Mouse (Mus musculus): ENCODE results near the gene Fbxl22.

Fbxl22 gene

DNA sequence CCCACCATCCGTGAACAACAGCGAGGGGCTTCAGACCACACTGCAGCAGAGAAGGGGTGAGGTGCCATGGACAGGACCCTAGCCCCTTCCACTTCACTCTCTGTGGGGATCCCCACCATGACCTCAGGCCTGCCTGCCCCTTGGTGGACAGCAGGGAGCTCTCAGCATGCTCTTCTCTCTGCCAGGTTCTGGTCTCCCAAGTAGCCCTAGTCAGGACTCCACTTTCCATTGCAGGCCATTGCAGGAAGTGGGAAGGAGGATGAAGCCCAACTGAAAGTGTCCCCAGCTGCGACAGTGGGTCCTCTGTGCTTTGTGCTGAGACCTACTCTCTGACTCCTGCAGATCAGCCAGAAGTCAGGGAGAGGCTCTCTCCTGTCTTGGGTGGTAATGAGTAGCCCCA lies 6.7 kb downstream of the Fbxl22 start:
- DNase-seq (ENCODE audit: low spot score in 2 of 2), result no peak

DNA sequence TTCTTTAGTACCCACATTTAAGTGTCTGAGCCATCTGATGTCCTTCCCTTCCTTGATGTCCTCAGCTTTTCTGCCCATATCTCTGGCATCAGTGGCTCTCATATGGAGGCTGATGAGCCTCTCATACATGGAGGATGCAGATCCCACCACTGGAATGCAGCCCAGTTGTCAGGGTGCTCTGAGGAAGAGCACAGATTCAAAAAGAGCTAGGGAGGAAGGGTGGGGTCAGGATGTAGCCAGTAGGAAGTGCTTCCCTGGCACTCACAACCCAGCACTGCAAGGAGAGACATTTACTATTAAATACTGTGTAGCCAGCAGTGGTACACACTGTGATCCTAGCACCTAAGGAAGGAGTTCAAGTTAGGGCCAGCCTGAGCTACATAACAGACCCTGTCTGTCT lies 8.0 kb downstream of the Fbxl22 start:
- DNase-seq (ENCODE audit: low spot score in 2 of 2), result no peak

GRCm38 (mm10) chr9:66506011-66506410 lies 8.4 kb downstream of the Fbxl22 start:
- DNase-seq (ENCODE audit: low spot score in 2 of 2), result no peak

DNA sequence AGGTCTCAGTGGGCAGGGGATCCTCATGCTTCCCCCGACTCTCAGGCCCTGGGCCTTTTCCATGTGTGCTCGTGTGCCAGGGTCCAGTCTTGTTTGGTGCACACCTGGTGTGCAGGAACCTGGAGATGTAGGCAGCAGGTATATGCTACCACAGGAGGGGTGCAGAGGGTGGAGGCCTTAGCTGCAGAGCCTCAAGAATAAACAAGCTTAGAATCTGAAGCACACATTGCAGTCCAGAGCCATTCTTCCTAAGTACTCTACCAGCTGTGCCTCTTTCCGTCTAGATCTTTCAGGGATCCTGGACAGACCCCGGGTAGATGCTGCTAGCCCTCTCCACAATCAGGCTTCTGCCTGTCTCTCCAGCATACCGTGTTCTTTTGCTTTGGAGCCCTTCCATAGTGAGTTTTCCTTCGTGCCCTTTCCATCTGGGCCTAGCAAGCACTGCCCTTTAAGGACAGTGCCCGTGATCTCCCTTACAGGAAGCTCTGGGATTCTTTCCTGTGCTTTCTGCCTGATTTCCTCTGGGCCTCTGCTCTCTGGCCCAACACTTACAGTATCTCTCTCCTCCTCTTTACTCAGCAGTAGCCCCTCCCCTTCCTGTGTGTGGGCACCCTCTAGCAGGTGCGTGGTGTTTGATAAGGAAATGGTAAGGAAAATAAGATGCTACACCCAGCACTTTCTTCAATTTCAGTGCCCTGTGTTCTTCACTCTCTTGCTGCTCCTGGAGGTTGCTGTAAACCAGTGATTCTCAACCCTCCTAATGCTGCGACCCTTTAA lies 9.1 kb downstream of the Fbxl22 start:
- DNase-seq (ENCODE audit: low spot score in 2 of 2), result no peak

- peak; percentile 72 to 74 for DNase-seq (ENCODE audit: low spot score in 2 of 2)
Measured at GRCm38 (mm10) chr9:66504518-66504917, 9.9 kb downstream of the Fbxl22 start.

DNA sequence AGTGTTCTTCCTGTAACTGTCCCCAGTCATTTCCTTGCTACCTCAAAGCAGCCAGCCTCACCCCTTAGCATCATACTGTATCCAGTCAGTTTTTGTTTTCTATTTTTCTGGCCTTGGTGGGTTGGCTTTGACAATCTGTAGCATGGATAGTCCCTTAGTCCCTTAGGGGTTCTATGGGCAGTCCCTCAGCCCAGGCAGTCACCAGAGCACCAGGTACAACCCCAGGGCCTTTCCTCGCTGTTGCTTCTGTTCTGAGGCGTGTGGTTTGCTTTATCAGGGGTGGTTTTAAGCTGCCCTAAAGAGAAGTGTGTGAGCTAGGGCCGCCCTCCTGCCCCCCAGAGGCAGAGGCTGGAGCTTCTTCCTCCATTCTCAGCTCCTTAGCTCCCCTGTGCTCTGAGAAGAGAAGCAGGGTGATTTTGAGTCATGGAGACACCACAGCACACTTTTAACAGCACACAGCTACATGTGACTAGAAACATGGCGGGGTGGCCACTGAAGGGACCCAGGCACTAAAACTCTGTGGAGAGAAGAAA lies 10.4 kb downstream of the Fbxl22 start:
- DNase-seq (ENCODE audit: low spot score in 2 of 2), result no peak

DNA sequence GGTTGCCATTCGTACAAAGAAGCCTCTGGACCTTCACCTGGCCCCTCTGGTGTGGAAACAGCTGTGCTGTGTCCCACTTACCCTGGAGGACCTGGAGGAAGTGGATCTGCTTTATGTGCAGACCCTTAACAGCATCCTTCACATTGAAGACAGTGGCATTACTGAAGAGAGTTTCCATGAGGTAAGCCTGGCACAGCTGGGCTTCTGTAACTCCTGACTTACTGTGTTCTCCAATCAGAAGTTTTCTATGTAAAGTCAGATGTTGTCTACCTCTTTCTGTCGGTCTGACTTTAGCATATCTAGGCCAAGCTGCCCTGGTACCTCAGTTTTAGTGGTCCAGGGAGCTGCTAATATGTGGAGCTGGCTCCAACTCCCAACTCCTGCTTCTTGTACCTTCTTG lies 13.1 kb downstream of the Fbxl22 start:
- DNase-seq (ENCODE audit: low spot score in 2 of 2), result no peak

DNA sequence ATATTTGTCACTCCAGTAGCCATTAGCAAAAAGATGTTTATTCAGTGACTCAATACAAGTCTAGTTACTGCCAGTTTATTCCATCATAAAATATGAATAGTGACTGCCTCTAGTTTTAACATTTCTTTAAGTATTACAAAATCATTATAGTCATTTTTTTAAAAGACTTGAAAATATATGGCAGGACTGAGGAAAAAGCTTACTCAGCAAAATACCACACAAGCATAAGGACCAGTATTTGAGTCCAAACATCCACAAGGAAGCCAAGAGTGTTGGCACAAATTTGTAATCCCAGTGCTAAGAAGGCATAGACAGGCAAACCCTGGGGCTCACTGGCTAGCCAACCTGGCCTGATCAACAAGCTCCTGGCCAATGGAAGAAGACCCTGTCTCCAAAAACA lies 20.4 kb downstream of the Fbxl22 start:
- no peak for DNase-seq (ENCODE audit: low spot score in 2 of 2)

DNA sequence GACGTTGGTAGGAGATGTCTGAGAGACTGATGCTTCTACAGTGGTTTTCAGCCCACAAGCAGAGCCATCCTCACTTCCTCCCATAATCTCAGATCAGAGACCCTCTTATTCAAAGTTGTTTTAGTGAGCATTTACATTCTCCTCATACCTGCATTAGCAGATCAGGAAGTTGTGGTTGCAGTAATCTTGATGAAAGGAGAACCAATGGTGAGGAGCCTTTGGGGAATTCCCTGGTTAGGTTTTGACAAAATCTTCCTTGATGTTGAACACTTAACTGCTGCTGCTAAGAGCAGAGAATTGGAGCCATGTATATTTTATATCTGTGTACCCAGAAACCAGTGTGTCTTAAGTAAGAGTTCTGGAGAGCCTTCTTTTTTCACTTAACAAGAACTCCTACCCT lies 22.0 kb downstream of the Fbxl22 start:
- no peak for DNase-seq (ENCODE audit: low spot score in 2 of 2)

- DNase-seq (ENCODE audit: low spot score in 2 of 2), result no peak
Measured at GRCm38 (mm10) chr9:66488786-66489185, 25.6 kb downstream of the Fbxl22 start.

DNA sequence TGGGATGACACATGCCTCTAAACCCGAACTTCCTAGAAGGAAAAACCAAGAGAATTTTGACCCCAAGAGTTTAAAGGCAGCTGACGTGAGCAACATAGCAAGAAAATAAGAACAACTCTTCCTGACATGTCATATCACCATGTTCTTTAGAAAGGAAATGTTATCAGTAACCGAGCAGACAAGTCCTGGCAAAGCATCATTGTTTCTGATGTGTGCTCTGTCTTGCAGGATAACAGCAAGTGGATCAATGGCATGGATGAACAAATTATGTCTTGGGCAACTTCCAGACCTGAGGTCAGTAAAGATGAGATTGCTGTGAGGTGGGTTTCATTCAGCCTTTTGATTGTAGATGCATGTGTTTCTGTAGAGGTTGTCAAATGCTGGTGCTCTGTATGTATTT lies 31.0 kb downstream of the Fbxl22 start:
- DNase-seq (ENCODE audit: low spot score in 2 of 2), result no peak

DNA sequence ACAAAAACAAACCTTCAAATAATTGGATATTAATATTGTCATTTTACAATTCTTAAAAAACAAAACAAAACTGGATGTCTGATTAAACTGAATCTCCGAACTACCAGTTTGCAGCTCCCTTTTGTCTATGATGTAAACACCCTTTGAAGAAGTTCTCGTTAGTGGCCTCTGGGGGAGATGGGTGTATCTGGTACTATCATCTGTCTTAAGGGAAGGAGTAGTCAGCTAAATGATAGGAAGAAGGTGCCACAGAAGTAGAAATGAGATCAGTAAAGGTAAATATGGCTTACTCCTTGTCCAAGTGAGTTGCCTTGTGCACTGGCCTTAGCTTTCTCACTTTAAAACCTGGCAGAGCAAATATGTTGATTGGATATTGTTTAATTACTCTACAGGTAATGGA lies 36.6 kb downstream of the Fbxl22 start:
- no peak for DNase-seq (ENCODE audit: low spot score in 2 of 2)

DNA sequence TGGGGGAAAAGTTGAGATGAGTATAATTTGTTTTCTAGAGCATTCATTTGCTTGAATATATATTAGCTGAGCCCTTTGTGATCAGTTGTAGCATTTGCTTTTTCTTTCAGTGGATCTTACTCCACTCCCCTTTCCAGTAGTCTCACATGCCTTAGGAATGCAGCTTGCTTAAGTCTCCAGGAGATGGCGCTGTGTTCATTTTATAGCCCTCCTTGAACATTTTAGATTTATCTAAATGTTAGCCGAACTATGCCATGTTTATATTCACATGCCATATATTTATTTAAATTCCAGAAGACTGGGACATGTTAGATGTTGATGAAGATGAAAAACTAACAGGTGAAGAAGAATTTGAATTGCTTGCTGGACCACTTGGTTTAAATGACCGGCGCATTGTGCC lies 49.3 kb downstream of the Fbxl22 start:
- no peak for DNase-seq (ENCODE audit: low spot score in 2 of 2)
